Mouse (Mus musculus) olfactory bulb, adult 2 months (tissue): ENCODE results near the gene Rps6ka5.

ENCODE experiments used
- CTCF ChIP-seq: fragments of 200-500 bp; IDR thresholded peaks from 2 replicates; pipeline ENCODE4 v1.5.1; 2012; ENCODE audit warnings: low read depth, mild to moderate bottlenecking, low read length, moderate library complexity; ENCODE audit not compliant: insufficient read depth
- POLR2A ChIP-seq: fragments of 200-500 bp; IDR thresholded peaks from 2 replicates; pipeline ENCODE4 v1.6.1; 2012; ENCODE audit warnings: mild to moderate bottlenecking, low read depth, low read length, moderate library complexity; ENCODE audit not compliant: insufficient read depth

DNA sequence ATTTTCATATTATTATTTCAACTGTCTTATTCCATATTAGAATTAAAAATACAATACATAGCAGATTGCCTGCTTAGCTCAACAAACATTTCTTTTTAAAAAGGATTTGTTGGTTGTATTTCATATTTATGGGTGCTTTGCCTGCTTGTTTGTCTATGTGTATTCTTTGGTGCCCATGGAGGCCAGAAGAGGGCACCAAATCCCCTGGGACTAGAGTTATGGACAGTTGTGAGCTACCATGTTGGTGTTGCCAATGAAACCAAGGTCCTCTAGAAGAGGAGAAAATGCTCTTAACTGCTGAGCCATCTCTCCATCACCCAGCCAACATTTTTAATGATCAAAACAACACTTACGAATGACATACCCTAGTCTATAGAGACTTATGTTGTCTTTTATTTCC lies 120.0 kb downstream of the Rps6ka5 start:
- TF ChIP-seq POLR2A, result no peak
- TF ChIP-seq CTCF, result no peak
